Mouse (Mus musculus) megakaryocyte-erythroid progenitor cell, adult 5-6 weeks (primary cell): ENCODE results near the gene Dcp1b. TPM values are rescaled to one million over a fixed set of nuclear protein-coding genes. Genes with fewer than 3 reads are reported as not detected.
"Not testable (repeated sequence)": the region's sequence is repeated elsewhere in the genome, so short reads cannot be mapped to it uniquely, and the experiment has no call there.

Experiments
- ATAC-seq: replicated peaks from 2 replicates; pipeline ENCODE4 v1.8.0; 2016; ENCODE audit warnings: mild to moderate bottlenecking, inconsistent platforms; ENCODE audit not compliant: severe bottlenecking, poor library complexity, low FRiP score, low TSS enrichment
- total RNA-seq, 2 experiments: library from RNA; stranded (forward) in 1 of 2; stranded (reverse) in 1 of 2; fragments of 200-1000, 215-1000 nt in 1 of 2; fragments of >200 nt in 1 of 2; fragmentation: Nextera tagmentation in 1 of 2; gene quantifications; 2 replicates each; pipeline ENCODE4 v1.2.3; 2014 to 2017

Gene Dcp1b
- total RNA-seq, 2 experiments from 2014 or later = 9.7 to 26.1 TPM

DNA sequence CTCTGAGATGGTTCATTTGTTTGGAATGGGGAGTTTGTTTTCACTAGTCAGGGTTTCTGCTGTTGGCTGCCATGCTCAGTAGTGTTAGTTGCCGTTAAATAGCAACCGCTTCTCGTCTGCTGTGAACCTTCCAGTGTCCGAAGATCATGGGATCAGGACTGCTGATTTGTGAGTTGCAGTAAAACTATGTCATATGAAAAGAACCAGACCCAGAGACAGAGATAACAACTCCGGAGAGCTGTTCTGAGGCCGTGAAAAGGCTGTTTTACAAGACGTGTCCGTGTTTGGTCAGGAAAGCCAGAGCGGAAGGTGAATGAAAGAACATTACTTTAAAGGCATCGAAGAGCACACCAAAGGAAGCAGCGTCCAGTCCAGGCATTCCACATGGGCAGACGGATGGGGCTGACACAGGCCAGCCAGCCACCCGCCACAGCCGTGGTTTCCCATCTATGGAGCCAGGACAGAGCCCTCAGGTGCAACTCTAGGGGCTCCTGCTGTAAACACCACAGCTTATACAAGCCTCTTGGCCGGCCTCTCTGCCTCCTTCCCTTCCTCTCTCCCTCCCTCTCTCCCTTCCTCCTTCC, 18.6 kb downstream of the Dcp1b start:
- ATAC-seq = no peak

DNA sequence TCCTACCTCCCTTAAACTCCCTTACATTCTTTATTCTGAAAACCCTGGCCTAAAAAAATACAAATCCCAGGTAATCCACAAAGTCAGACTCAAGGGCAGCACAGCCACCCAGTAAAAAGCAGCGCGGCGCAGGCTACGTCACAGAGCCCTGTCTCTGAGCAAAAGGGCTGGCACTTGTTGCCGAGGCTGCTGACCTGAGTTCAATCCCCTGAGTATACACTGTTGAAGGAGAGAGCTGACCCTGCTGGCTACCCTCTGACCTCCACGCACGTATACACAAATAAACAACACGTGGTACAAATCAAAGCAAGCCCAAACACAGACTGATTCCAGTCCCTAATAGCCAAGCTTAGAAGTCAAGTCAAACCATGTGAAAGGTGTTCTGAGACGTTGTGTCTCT, 19.1 kb downstream of the Dcp1b start:
- ATAC-seq = no peak

DNA sequence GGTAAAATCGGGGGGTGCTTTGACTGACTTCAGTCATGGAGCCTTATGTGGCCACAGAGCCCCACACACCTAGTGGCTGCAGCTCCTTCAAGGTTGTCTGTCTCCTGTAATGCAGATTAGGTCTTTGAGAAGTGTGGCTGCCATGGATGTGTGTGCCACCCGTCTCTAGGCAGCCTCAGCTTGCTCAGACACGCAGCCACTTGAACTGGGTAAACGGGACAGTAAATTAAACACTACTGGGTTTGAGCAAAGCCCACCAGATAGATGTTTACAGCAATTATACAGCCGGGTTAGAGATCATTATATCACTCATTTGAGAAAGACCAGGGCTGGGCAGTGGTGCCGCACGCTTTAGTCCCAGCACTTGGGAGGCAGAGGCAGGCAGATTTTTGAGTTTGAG, 19.5 kb downstream of the Dcp1b start:
- ATAC-seq = no peak

DNA sequence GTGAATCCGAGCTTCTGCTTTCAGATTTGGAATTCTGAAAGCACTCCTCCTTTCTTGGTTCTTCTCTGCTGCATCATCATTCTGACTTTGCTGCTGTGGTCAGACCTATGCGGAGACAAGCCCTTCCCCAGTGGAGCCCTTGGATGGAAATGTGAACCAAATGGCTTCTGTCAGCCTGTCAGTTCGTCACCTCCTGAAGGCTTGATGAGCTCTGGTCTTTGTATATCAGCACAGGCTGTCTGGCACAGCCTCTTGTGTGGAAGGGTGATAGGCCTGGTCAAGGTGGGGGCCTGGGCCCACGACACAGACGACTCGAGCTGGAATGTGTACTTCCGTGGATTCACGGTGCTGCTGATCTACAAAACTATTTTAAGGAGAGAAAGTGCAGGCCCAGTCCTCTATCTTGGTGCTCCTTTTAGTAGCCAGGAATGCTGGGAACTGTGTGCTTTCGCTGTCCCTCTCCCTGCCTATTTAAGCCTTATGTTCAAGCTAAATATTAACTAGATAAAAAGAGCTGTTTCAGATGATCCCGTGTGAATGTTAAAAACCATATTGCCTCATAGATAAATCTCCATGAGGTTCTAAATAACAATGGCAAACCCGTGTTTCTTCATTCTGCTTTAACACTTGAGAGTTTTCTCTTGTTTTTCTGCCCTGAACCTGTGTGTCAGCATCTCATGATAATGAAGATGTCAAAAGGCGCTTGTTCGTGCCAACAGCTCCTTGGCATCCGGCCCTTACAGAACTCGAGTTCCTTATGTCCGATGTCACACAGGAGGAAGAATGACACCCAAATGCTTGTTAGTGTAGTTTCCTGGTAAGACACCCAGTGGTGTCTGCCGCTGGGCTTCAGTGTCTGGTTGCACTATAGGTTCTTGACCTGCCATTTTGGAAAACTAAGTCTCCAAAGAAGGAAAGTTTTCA, 21.6 kb downstream of the Dcp1b start, which contains the start of gene Cacna1c:
Cacna1c (minus strand) TSS at position 37 of the 924 bp plus-strand sequence.
- no peak for ATAC-seq

DNA sequence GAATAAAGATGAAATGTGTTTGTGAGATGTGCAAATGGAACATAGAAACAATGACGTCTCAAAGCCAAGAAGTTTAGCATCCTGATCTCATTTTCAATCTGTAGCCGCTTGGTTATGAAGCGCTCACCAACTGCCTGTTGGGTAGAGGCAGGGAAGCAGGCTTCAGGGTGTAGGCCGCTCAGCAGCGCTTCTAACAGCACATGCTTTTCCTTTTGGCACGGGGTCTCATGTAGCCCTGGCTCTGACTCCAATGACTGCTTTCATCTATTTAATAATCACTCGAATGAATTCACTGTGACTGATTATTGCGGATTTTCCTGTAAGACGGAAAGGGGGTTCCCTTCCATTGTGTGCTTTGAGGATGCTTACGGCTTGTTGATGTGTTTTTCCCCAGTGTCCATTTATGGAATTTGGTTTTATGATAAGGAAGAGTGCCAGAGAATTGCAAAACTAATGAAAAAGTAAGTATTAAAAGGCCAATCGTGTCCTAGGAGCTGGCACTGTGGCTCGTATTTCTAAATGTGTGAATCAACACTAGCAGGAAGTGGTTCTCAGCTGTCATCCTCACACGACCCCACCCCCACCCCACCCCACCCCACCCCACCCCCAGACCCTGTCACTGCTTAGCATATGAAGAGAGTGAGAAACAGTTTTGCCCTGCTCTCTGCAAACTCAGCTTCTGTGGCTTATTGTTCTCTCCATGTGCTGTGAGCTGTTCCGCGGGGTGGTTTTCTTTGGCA, 23.7 kb downstream of the Dcp1b start:
- no peak for ATAC-seq

DNA sequence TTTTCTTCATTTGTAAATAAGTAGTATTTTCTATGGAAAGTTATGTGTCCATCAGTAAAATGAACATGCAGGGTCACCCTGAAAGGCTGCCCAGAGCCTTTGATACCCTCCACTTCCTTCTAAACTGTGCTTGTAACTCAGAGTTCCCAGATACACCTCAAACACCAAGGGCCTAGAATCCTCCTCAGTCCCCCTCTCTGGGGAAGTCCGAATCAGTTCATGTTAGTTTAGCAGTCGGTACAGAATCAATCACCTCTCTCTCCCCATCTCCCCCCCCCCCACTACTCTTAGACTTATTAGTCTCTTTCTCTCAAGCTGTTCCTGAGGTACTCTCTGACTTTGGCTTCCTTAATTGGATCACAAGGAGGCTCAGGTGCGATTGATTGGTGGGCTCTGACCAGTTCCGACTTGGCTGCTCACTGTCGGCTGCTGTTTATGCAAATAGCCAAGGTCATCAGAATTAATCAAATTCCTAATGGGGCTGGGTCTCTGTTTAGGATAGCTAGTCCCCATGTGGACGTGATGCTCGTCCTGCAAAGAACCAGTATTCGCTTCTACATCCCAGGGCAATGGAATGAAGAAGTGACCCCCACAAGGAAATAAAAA, 24.3 kb downstream of the Dcp1b start:
- no peak for ATAC-seq

- no peak for ATAC-seq
These were observed 25.3 kb downstream of the Dcp1b start for GRCm38 (mm10) chr6:119200362-119200761.

DNA sequence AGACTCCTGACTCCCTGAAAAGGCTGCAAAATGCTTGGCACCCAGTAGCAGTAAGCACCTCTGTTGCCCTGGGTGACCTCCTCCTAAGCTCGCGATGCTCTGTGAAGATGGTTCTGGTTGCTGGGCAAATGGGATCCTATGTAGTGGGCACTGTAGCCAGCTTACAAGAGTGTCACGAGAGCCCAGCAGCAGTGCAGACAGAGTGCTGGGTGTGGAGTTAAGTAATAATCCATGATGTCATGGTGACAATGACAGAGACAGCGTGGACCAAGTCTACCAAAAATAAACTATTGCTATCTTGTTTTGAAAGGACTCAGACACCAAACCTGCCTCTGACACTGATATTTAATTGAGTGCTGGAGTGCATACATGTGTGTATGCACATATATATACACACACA, 26.5 kb downstream of the Dcp1b start:
- no peak for ATAC-seq

DNA sequence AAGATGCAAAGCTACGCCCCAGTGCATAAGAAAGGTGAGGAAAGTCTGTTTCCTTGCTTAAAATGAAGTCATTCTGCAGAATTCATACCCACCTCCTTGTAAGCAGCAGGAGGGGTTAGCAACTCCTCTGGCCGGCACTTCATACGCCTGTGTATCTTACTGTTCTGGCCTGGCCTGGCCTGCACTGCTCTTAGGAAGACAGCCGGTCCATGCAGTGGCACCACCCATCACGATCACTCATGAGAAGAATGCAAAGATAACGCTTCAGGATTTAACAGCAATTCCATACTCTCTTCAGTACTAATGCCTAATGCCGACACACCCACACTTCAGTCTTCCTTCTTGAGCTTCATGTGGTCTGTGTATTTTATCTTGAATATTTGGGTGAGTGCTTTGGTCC, 29.2 kb downstream of the Dcp1b start:
- ATAC-seq = no peak

- ATAC-seq = no peak
These were observed 29.9 kb downstream of the Dcp1b start for GRCm38 (mm10) chr6:119204915-119205314.

DNA sequence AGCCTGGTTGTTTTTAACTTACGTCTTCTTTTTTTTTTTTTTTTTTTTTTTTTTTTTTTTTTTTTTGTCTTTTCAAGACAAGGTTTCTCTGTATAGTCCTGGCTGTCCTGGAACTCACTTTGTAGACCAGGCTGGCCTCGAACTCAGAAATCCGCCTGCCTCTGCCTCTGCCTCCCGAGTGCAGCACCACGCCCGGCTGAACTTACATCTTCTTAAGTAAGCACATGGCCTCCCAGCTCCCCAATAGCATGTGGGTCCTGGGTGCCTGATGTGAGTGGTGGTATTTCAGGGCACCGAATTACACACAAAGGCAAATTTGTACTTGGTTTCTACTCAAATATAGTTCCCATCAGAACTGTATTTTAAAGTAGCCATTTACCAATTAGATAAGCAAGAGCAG, 31.0 kb downstream of the Dcp1b start:
- not testable (repeated sequence) for ATAC-seq

DNA sequence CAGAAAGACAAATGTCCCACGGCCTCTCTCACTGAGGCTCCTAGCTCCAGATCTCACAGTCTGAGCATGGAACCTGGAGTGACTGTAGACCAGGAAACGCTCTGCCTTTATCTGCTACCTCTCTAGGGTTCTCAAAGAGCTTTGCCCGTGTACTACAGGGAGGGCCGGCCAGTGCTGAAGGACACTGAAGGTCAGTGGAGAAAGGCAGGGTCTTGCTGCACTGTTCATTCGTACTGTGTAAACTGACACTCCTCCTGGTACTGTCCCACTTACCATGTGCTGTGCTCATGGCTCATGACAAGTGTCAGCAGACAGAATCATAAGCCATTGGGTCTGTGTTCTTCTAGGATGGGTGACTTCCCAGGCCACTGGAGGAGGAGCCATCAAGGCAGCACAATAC, 38.3 kb downstream of the Dcp1b start:
- ATAC-seq = 0 out of 2 replicates have a peak, but pooled peaks have one; percentile 21

- ATAC-seq = 0 out of 2 replicates have a peak, but pooled peaks have one; percentile 43
These were observed 39.1 kb downstream of the Dcp1b start for GRCm38 (mm10) chr6:119214190-119214589.

DNA sequence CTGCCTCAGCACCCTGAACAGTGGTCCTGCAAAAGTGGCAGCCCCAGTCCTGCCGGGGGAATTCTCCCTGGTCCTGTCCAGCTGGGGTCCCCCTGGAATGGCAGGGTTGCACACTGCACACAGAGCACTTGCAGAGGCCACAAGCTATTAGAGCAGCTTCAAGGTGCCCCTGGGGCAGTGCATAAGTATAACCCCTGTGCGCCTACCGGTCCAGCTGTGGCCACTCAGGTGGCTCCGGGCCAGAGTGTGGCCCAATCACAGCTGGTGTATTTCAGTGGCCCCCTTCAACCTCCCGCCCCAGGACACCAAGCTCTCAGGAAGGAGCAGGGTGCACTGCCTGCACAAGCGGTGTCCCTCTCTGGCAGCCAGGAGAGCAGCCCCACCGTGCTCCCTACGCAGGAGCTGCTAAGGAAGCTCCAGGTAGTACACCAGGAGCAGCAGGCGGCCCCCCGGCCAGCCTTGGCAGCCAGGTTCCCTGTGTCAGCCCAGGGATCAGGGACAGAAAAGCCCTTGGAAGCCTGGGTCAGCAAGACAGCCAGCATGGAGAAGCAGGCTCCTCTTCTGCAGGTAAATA, 40.1 kb downstream of the Dcp1b start:
- ATAC-seq = no peak

GRCm38 (mm10) chr6:119217661-119218060, 42.6 kb downstream of the Dcp1b start:
- ATAC-seq = no peak

DNA sequence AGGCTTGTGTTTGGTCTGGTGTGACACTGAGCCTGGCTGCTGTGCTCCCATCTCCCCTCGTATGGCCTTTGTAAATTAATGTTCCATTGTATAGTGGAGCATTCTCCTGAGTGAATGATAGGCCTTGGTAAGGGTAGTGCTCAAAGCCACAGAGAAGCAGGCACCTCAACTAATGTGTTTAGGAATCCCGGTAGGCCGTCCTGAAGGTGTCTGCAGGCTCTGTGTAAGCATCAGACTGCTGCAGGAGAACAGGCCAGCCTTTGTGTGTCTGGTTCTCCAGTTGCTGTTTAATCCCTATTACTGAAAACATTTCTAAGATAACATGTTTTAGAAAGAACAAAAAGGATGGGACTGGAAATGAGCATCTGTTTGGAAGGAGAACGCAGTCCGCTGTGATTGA, 43.5 kb downstream of the Dcp1b start:
- ATAC-seq = no peak

GRCm38 (mm10) chr6:119219237-119219870, 44.3 kb downstream of the Dcp1b start:
- ATAC-seq = no peak

DNA sequence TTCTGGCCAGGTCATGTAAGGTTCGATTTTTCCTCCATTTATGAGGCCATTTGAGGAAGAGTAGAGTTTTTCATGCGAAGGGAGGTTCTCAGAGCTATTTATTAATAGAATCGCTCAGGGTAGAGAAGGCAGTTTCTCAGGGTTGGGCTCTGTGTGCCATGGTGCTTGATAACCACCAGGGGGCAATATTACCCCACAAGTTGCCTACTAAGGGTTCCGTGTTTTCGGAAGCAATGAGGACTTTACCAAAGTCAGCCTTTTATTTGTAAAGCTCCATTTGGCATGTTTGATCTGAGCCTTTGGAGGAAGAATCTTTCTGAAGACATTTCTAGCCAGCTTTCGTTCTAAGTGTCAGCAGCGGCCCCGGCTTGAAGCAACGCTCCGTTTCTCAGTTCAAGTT, 45.2 kb downstream of the Dcp1b start:
- ATAC-seq = peak; percentile 62; the same call in 1 of the 2 replicates
